Mouse (Mus musculus) intestine, postnatal 0 days (tissue): ENCODE data around the gene Pkig. TPM values are rescaled to one million over a fixed set of nuclear protein-coding genes. Genes with fewer than 3 reads are reported as not detected.

Source experiments
- ATAC-seq: fragments of 200-750 bp; cut with Nextera tagmentation; 2 replicates; pipeline ENCODE4 v1.8.0; 2017; ENCODE audit warnings: mild to moderate bottlenecking, moderate TSS enrichment, moderate library complexity
- H3K27ac ChIP-seq: fragments of 300-500 bp; sonication (generic); 2 replicates; pipeline ENCODE4 v1.5.1; 2014; ENCODE audit warnings: mild to moderate bottlenecking, low read depth, low read length, moderate library complexity
- H3K27me3 ChIP-seq: fragments of 300-500 bp; sonication (generic); replicated peaks from 2 replicates; pipeline ENCODE4 v1.6.1; 2014; ENCODE audit warnings: low read length, mixed read lengths; ENCODE audit not compliant: control insufficient read depth, insufficient read depth
- H3K36me3 ChIP-seq: fragments of 300-500 bp; sonication (generic); 2 replicates; pipeline ENCODE4 v1.6.1; 2014; ENCODE audit warnings: mild to moderate bottlenecking, moderate library complexity; ENCODE audit not compliant: control insufficient read depth, insufficient read depth
- H3K4me1 ChIP-seq: fragments of 300-500 bp; sonication (generic); replicated peaks from 2 replicates; pipeline ENCODE4 v1.6.1; 2014; ENCODE audit warnings: antibody characterized with exemption, low read length, mixed read lengths; ENCODE audit not compliant: control insufficient read depth, insufficient read depth
- H3K4me2 ChIP-seq: fragments of 300-500 bp; sonication (generic); replicated peaks from 2 replicates; pipeline ENCODE4 v1.6.1; 2014; ENCODE audit warnings: low read depth, mild to moderate bottlenecking, moderate library complexity
- H3K4me3 ChIP-seq: fragments of 300-500 bp; sonication (generic); 2 replicates; pipeline ENCODE4 v1.5.1; 2014; ENCODE audit warnings: low read depth, low read length
- H3K9ac ChIP-seq: fragments of 300-500 bp; sonication (generic); 2 replicates; pipeline ENCODE4 v1.6.1; 2014; ENCODE audit warnings: mild to moderate bottlenecking, low read depth, low read length
- H3K9me3 ChIP-seq: fragments of 300-500 bp; sonication (generic); 2 replicates; pipeline ENCODE4 v1.6.1; 2016; ENCODE audit warnings: mixed run types; ENCODE audit not compliant: control insufficient read depth
- CTCF ChIP-seq: sonication (generic); IDR thresholded peaks from 2 replicates; pipeline ENCODE4 v1.5.1; 2016; ENCODE audit warnings: low read depth, mild to moderate bottlenecking, control low read depth, antibody characterized with exemption, moderate library complexity
- WGBS: fragments of 180-500 bp; shearing (Covaris S2); extraction: QIAGEN DNeasy Blood & Tissue Kit; methylation state at CpG from one replicate; pipeline ENCODE4 v1.1.7; 2014; 5-methylcytosine and 5-hydroxymethylcytosine counted together
- polyA plus RNA-seq: library from polyadenylated mRNA; unstranded; fragments of >200 nt; fragmentation: Nextera tagmentation; extraction: Ambion mirVana; gene quantifications from 2 replicates; pipeline ENCODE4 v1.2.1, GENCODE M21; 2015

Gene Pkig
- polyA plus RNA-seq, 1 experiment from 2014 or later, result 116 TPM

- no peak for ATAC-seq
- WGBS, result 48% methylated on average over 2 of the region's 2 CpGs
- no peaks in the 10 kb centered on the region for H3K36me3 ChIP-seq
- no peaks in the 10 kb centered on the region for H3K27me3 ChIP-seq
- no peak overlapping the region for H3K4me2 ChIP-seq
- H3K9me3 ChIP-seq, result no peaks in the 10 kb centered on the region
- no peak overlapping the region for H3K4me3 ChIP-seq
- TF ChIP-seq CTCF, result no peak
- H3K9ac ChIP-seq, result no peak overlapping the region
- H3K27ac ChIP-seq, result no peak overlapping the region
- H3K4me1 ChIP-seq, result no peaks in the 10 kb centered on the region
These were observed 100.0 kb downstream of the Pkig start for GRCm38 (mm10) chr2:163758146-163758545.

GRCm38 (mm10) chr2:163760589-163760988 lies 102.4 kb downstream of the Pkig start:
- 0 out of 2 replicates have a peak, but pooled peaks have one; percentile 21 for ATAC-seq
- Histone ChIP-seq H3K4me1 (no peaks in the 10 kb centered on the region), H3K9ac (no peak overlapping the region), H3K27ac (no peak overlapping the region; the same call in 1 of the 2 replicates), H3K4me2 (no peak overlapping the region), H3K36me3 (no peaks in the 10 kb centered on the region), H3K4me3 (no peak overlapping the region), H3K27me3 (no peaks in the 10 kb centered on the region), H3K9me3 (no peaks in the 10 kb centered on the region)
- WGBS, result 75% methylated on average over 6 of the region's 6 CpGs
- TF ChIP-seq CTCF, result no peak

- ATAC-seq, result no peak
- no peak for TF ChIP-seq CTCF
- no peak overlapping the region for H3K9ac ChIP-seq
- H3K4me3 ChIP-seq, result no peak overlapping the region
- H3K4me1 ChIP-seq, result no peaks in the 10 kb centered on the region
- H3K9me3 ChIP-seq, result no peaks in the 10 kb centered on the region
- no peak overlapping the region for H3K27ac ChIP-seq
- no peak overlapping the region for H3K4me2 ChIP-seq
- WGBS, result 88% methylated on average over 7 of the region's 7 CpGs
- H3K27me3 ChIP-seq, result no peaks in the 10 kb centered on the region
- no peaks in the 10 kb centered on the region for H3K36me3 ChIP-seq
These were observed 103.2 kb downstream of the Pkig start for GRCm38 (mm10) chr2:163761402-163761801.

DNA sequence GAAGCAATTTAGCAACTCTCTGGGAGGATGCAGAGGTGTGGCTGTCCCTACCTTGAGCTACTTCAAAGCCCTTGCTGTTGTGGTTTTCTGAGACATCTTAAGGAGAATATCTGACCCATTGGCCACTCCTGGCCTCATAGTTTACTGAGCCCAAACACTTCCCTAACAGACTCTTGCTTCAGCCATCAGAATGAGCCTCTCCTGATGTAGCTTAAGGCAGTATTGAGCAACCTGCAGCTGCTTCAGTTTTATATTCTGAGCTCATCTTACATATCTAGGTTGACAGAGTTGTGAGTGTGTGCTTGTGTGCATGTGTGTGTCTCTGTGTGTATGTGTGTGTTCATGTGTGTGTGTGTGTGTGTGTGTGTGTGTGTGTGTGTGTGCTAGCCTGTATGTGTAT lies 108.1 kb downstream of the Pkig start:
- Histone ChIP-seq H3K4me2 (no peak overlapping the region), H3K4me3 (no peak overlapping the region), H3K27me3 (0 out of 2 replicates have a peak, but pooled peaks cover 4% of the 10 kb centered on the region), H3K9me3 (no peaks in the 10 kb centered on the region), H3K9ac (no peak overlapping the region), H3K27ac (no peak overlapping the region), H3K4me1 (no peaks in the 10 kb centered on the region), H3K36me3 (no peaks in the 10 kb centered on the region)
- ATAC-seq, result no peak
- no peak for TF ChIP-seq CTCF

DNA sequence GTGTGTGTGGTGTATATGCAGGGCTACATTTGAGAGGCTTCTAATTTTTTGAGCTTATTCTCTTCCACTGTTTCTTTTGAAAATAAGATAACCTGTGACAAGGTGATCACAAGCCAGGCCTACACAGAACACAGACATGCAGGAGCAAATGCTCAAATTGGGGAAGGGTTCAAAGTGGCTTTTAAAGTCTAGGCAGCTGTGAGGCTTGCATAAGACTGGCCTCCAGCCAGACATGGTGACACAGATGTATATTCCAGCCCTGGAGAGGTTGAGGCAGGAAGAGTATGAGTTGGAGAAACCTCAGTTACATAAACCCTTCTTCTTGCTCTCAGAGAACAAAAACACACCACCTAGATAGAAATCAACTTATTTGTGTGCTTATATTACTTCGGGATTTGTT lies 108.7 kb downstream of the Pkig start:
- Histone ChIP-seq H3K4me2 (no peak overlapping the region), H3K9me3 (no peaks in the 10 kb centered on the region), H3K36me3 (no peaks in the 10 kb centered on the region), H3K27me3 (0 out of 2 replicates have a peak, but pooled peaks cover 4% of the 10 kb centered on the region), H3K27ac (no peak overlapping the region), H3K4me3 (no peak overlapping the region), H3K4me1 (no peaks in the 10 kb centered on the region), H3K9ac (no peak overlapping the region)
- ATAC-seq, result no peak
- WGBS, result 47% methylated on average over 1 of the region's 1 CpGs
- TF ChIP-seq CTCF, result no peak

- 0 out of 2 replicates have a peak, but pooled peaks cover 4% of the 10 kb centered on the region for H3K27me3 ChIP-seq
- no peak overlapping the region for H3K4me3 ChIP-seq
- H3K36me3 ChIP-seq, result no peaks in the 10 kb centered on the region
- no peak for TF ChIP-seq CTCF
- no peak overlapping the region for H3K4me2 ChIP-seq
- H3K9ac ChIP-seq, result no peak overlapping the region
- no peaks in the 10 kb centered on the region for H3K9me3 ChIP-seq
- no peaks in the 10 kb centered on the region for H3K4me1 ChIP-seq
- no peak overlapping the region for H3K27ac ChIP-seq
- ATAC-seq, result no peak
- WGBS, result 73% methylated on average over 8 of the region's 8 CpGs
These were observed 112.5 kb downstream of the Pkig start for GRCm38 (mm10) chr2:163770731-163771130.

Other genes starting within 250 kb of the Pkig start
- gene Oser1, start 233.7 kb upstream of the Pkig start, polyA plus RNA-seq, result 62.3 and 64.5 TPM in 2 replicates
- 2.3 and 2.4 TPM in 2 replicates for gene Gdap1l1, start 219.9 kb upstream of the Pkig start, polyA plus RNA-seq
- 5.3 and 5.5 TPM in 2 replicates for gene Fitm2, start 185.8 kb upstream of the Pkig start, polyA plus RNA-seq
- 0.37 and 0.46 TPM in 2 replicates for gene R3hdml, start 166.1 kb upstream of the Pkig start, polyA plus RNA-seq
- gene Hnf4a, start 151.6 kb upstream of the Pkig start, polyA plus RNA-seq, result 50.8 and 53.0 TPM in 2 replicates
- gene Ttpal, start 56.1 kb upstream of the Pkig start, polyA plus RNA-seq, result 10.4 and 10.9 TPM in 2 replicates
- gene Serinc3, start 13.3 kb upstream of the Pkig start, polyA plus RNA-seq, result 61.3 and 68.5 TPM in 2 replicates
- 78.2 and 81.3 TPM in 2 replicates for gene Ada, start 91.9 kb downstream of the Pkig start, polyA plus RNA-seq
- gene Ccn5, start 162.5 kb downstream of the Pkig start, polyA plus RNA-seq, result not detected in 2 replicates
- gene Kcnk15, start 195.3 kb downstream of the Pkig start, polyA plus RNA-seq, result not detected in 2 replicates